Mouse (Mus musculus) limb, embryonic 13.5 days (tissue): ENCODE data around the gene Synpo2. TPM values are rescaled to one million over a fixed set of nuclear protein-coding genes. Genes with fewer than 3 reads are reported as not detected.
A peak's percentile ranks its signal among the peaks of the same experiment; 100 is the strongest.

Experiments
- ATAC-seq: fragments of 200-750 bp; cut with Nextera tagmentation; 2 replicates; pipeline ENCODE4 v1.8.0; 2017; ENCODE audit warnings: low read depth, moderate number of reproducible peaks, moderate TSS enrichment; ENCODE audit not compliant: low FRiP score
- H3K27ac ChIP-seq: fragments of 300-500 bp; sonication (generic); 2 replicates; pipeline ENCODE4 v1.5.1; 2015; ENCODE audit warnings: inconsistent platforms, mild to moderate bottlenecking, moderate library complexity
- H3K27me3 ChIP-seq: fragments of 300-500 bp; sonication (generic); 2 replicates; pipeline ENCODE4 v1.6.1; 2015; ENCODE audit warnings: mild to moderate bottlenecking, inconsistent platforms
- H3K36me3 ChIP-seq: fragments of 300-500 bp; sonication (generic); 2 replicates; pipeline ENCODE4 v1.6.1; 2015; ENCODE audit warnings: inconsistent platforms, mild to moderate bottlenecking, moderate library complexity
- H3K4me1 ChIP-seq: fragments of 300-500 bp; sonication (generic); 2 replicates; pipeline ENCODE4 v1.6.1; 2015; ENCODE audit warnings: inconsistent platforms
- H3K4me2 ChIP-seq: fragments of 300-500 bp; sonication (generic); replicated peaks from 2 replicates; pipeline ENCODE4 v1.6.1; 2015; ENCODE audit warnings: inconsistent platforms, mild to moderate bottlenecking, moderate library complexity
- H3K4me3 ChIP-seq: fragments of 300-500 bp; sonication (generic); 2 replicates; pipeline ENCODE4 v1.5.1; 2015; ENCODE audit warnings: moderate library complexity, mild to moderate bottlenecking, inconsistent platforms
- H3K9ac ChIP-seq: fragments of 300-500 bp; sonication (generic); 2 replicates; pipeline ENCODE4 v1.6.1; 2015; ENCODE audit warnings: mild to moderate bottlenecking, inconsistent platforms
- H3K9me3 ChIP-seq: fragments of 300-500 bp; sonication (generic); 2 replicates; pipeline ENCODE4 v1.6.1; 2016; ENCODE audit warnings: inconsistent platforms
- WGBS: fragments of 180-500 bp; shearing (Covaris S2); methylation state at CpG from one replicate; pipeline ENCODE4 v1.1.7; 2015; 5-methylcytosine and 5-hydroxymethylcytosine counted together
- polyA plus RNA-seq: library from polyadenylated mRNA; unstranded; fragments of >200 nt; fragmentation: Nextera tagmentation; extraction: Ambion mirVana; gene quantifications from 2 replicates; pipeline ENCODE4 v1.2.1, GENCODE M21; 2015

The Synpo2 gene
- polyA plus RNA-seq, 1 experiment from 2014 or later = 8.8 TPM

GRCm38 (mm10) chr3:123201798-123202197 lies 34.2 kb downstream of the Synpo2 start:
- 0 out of 2 replicates have a peak, but pooled peaks cover 10% of the 10 kb centered on the region for H3K4me1 ChIP-seq
- H3K9ac ChIP-seq = no peak overlapping the region
- WGBS = 90% methylated on average over 2 of the region's 2 CpGs
- H3K4me3 ChIP-seq = no peak overlapping the region
- H3K27ac ChIP-seq = no peak overlapping the region
- H3K4me2 ChIP-seq = no peak overlapping the region
- no peaks in the 10 kb centered on the region for H3K9me3 ChIP-seq
- no peaks in the 10 kb centered on the region for H3K36me3 ChIP-seq
- H3K27me3 ChIP-seq = no peaks in the 10 kb centered on the region
- no peak for ATAC-seq

GRCm38 (mm10) chr3:123193740-123194139 lies 42.2 kb downstream of the Synpo2 start:
- Histone ChIP-seq H3K4me1 (peaks cover 5% of the 10 kb centered on the region; the same call in 1 of the 2 replicates), H3K27ac (no peak overlapping the region), H3K4me2 (no peak overlapping the region), H3K4me3 (no peak overlapping the region), H3K36me3 (no peaks in the 10 kb centered on the region), H3K27me3 (no peaks in the 10 kb centered on the region), H3K9ac (no peak overlapping the region), H3K9me3 (no peaks in the 10 kb centered on the region)
- ATAC-seq = no peak
- 82% methylated on average over 4 of the region's 4 CpGs for WGBS

- H3K4me1 ChIP-seq = peaks cover 22% of the 10 kb centered on the region
- ATAC-seq = no peak
- no peak overlapping the region for H3K9ac ChIP-seq
- no peaks in the 10 kb centered on the region for H3K9me3 ChIP-seq
- no peak overlapping the region for H3K4me2 ChIP-seq
- no peaks in the 10 kb centered on the region for H3K27me3 ChIP-seq
- H3K36me3 ChIP-seq = no peaks in the 10 kb centered on the region
- H3K4me3 ChIP-seq = no peak overlapping the region
- no peak overlapping the region for H3K27ac ChIP-seq
These were observed 44.3 kb downstream of the Synpo2 start for GRCm38 (mm10) chr3:123191602-123192001.

- Histone ChIP-seq H3K4me1 (peaks cover 24% of the 10 kb centered on the region), H3K36me3 (no peaks in the 10 kb centered on the region), H3K9me3 (no peaks in the 10 kb centered on the region), H3K4me3 (no peak overlapping the region), H3K27ac (no peak overlapping the region), H3K9ac (no peak overlapping the region), H3K4me2 (no peak overlapping the region), H3K27me3 (no peaks in the 10 kb centered on the region)
- 63% methylated on average over 6 of the region's 6 CpGs for WGBS
- no peak for ATAC-seq
These were observed 45.6 kb downstream of the Synpo2 start for GRCm38 (mm10) chr3:123190329-123190728.

- no peaks in the 10 kb centered on the region for H3K27me3 ChIP-seq
- peaks cover 24% of the 10 kb centered on the region for H3K4me1 ChIP-seq
- no peak overlapping the region for H3K4me2 ChIP-seq
- no peak overlapping the region for H3K9ac ChIP-seq
- no peaks in the 10 kb centered on the region for H3K9me3 ChIP-seq
- no peak overlapping the region for H3K27ac ChIP-seq
- WGBS = 22% methylated on average over 1 of the region's 1 CpGs
- ATAC-seq = no peak
- H3K36me3 ChIP-seq = no peaks in the 10 kb centered on the region
- no peak overlapping the region for H3K4me3 ChIP-seq
These were observed 46.1 kb downstream of the Synpo2 start for GRCm38 (mm10) chr3:123189826-123190225.

GRCm38 (mm10) chr3:123188616-123189230 lies 47.2 kb downstream of the Synpo2 start:
- H3K9me3 ChIP-seq = no peaks in the 10 kb centered on the region
- peaks cover 24% of the 10 kb centered on the region for H3K4me1 ChIP-seq
- H3K27me3 ChIP-seq = no peaks in the 10 kb centered on the region
- H3K36me3 ChIP-seq = no peaks in the 10 kb centered on the region
- no peak overlapping the region for H3K4me2 ChIP-seq
- 0 out of 2 replicates have a peak overlapping the region, but pooled peaks have one; percentile 52 for H3K27ac ChIP-seq
- 81% methylated on average over 12 of the region's 12 CpGs for WGBS
- H3K9ac ChIP-seq = no peak overlapping the region
- no peak for ATAC-seq
- H3K4me3 ChIP-seq = no peak overlapping the region

- peak overlapping the region; percentile 63 for H3K27ac ChIP-seq
- no peaks in the 10 kb centered on the region for H3K27me3 ChIP-seq
- H3K4me3 ChIP-seq = no peak overlapping the region
- H3K4me1 ChIP-seq = peaks cover 24% of the 10 kb centered on the region
- no peaks in the 10 kb centered on the region for H3K9me3 ChIP-seq
- H3K4me2 ChIP-seq = peak overlapping the region; percentile 27
- H3K36me3 ChIP-seq = no peaks in the 10 kb centered on the region
- WGBS = 49% methylated on average over 15 of the region's 15 CpGs
- ATAC-seq = peak; percentile 77
- H3K9ac ChIP-seq = peak overlapping the region; percentile 19; the same call in 1 of the 2 replicates
These were observed 48.4 kb downstream of the Synpo2 start for GRCm38 (mm10) chr3:123187370-123188124.

GRCm38 (mm10) chr3:123185238-123185925 lies 50.6 kb downstream of the Synpo2 start:
- 72% methylated on average over 10 of the region's 10 CpGs for WGBS
- no peak for ATAC-seq
- no peak overlapping the region for H3K27ac ChIP-seq

GRCm38 (mm10) chr3:123184281-123184680 lies 51.7 kb downstream of the Synpo2 start:
- Histone ChIP-seq H3K4me3 (no peak overlapping the region), H3K27ac (no peak overlapping the region), H3K9ac (no peak overlapping the region), H3K27me3 (no peaks in the 10 kb centered on the region), H3K36me3 (no peaks in the 10 kb centered on the region), H3K9me3 (no peaks in the 10 kb centered on the region), H3K4me2 (no peak overlapping the region), H3K4me1 (peaks cover 37% of the 10 kb centered on the region)
- WGBS = 77% methylated on average over 10 of the region's 10 CpGs
- ATAC-seq = no peak

More at GRCm38 (mm10) chr3:123185238-123185925, 50.6 kb downstream of the Synpo2 start:
- H3K9me3 ChIP-seq = no peaks in the 10 kb centered on the region
- no peak overlapping the region for H3K4me2 ChIP-seq
- H3K4me3 ChIP-seq = no peak overlapping the region
- no peak overlapping the region for H3K9ac ChIP-seq
- H3K4me1 ChIP-seq = peaks cover 31% of the 10 kb centered on the region
- no peaks in the 10 kb centered on the region for H3K27me3 ChIP-seq
- no peaks in the 10 kb centered on the region for H3K36me3 ChIP-seq

GRCm38 (mm10) chr3:123179508-123179907 lies 56.4 kb downstream of the Synpo2 start:
- H3K9me3 ChIP-seq = no peaks in the 10 kb centered on the region
- H3K9ac ChIP-seq = no peak overlapping the region
- no peak for ATAC-seq
- no peak overlapping the region for H3K4me2 ChIP-seq
- H3K36me3 ChIP-seq = no peaks in the 10 kb centered on the region
- peak overlapping the region; percentile 10; the same call in 1 of the 2 replicates for H3K27ac ChIP-seq
- no peaks in the 10 kb centered on the region for H3K27me3 ChIP-seq
- H3K4me1 ChIP-seq = peaks cover 49% of the 10 kb centered on the region
- no peak overlapping the region for H3K4me3 ChIP-seq
- WGBS = 30% methylated on average over 8 of the region's 8 CpGs

GRCm38 (mm10) chr3:123179041-123179440 lies 56.9 kb downstream of the Synpo2 start:
- no peak overlapping the region for H3K4me3 ChIP-seq
- peaks cover 53% of the 10 kb centered on the region for H3K4me1 ChIP-seq
- no peaks in the 10 kb centered on the region for H3K36me3 ChIP-seq
- H3K9me3 ChIP-seq = no peaks in the 10 kb centered on the region
- WGBS = 72% methylated on average over 5 of the region's 5 CpGs
- H3K9ac ChIP-seq = no peak overlapping the region
- H3K4me2 ChIP-seq = no peak overlapping the region
- ATAC-seq = no peak
- no peak overlapping the region for H3K27ac ChIP-seq
- H3K27me3 ChIP-seq = no peaks in the 10 kb centered on the region

GRCm38 (mm10) chr3:123178420-123178819 lies 57.5 kb downstream of the Synpo2 start:
- Histone ChIP-seq H3K27ac (no peak overlapping the region), H3K4me1 (peaks cover 58% of the 10 kb centered on the region), H3K36me3 (no peaks in the 10 kb centered on the region), H3K9me3 (no peaks in the 10 kb centered on the region), H3K4me2 (no peak overlapping the region), H3K9ac (no peak overlapping the region), H3K4me3 (no peak overlapping the region), H3K27me3 (no peaks in the 10 kb centered on the region)
- ATAC-seq = no peak
- 46% methylated on average over 4 of the region's 4 CpGs for WGBS
